Mouse (Mus musculus) CH12.LX (cell line): ENCODE results near the gene Chd5.

ENCODE experiments used
- CTCF ChIP-seq, 2 experiments: IDR thresholded peaks in 1 of 2; conservative IDR thresholded peaks in 1 of 2; 2 replicates each; pipeline ENCODE4 v1.5.1; 2011 to 2012; ENCODE audit warnings: low read depth in 2 of 2, low read length in 2 of 2, improper control_type of control experiment in 1 of 2, inconsistent platforms in 1 of 2, mild to moderate bottlenecking in 1 of 2, moderate library complexity in 1 of 2
- MAZ ChIP-seq: IDR thresholded peaks from 2 replicates; pipeline ENCODE4 v1.6.1; 2012; ENCODE audit warnings: low read depth, mild to moderate bottlenecking, inconsistent platforms, low read length, improper control_type of control experiment, moderate library complexity
- NRF1 ChIP-seq: IDR thresholded peaks from 2 replicates; pipeline ENCODE4 v1.6.1; 2014; ENCODE audit warnings: low read depth, mild to moderate bottlenecking, inconsistent platforms, low read length, improper control_type of control experiment, moderate library complexity
- POLR2A ChIP-seq: IDR thresholded peaks from 2 replicates; pipeline ENCODE4 v1.6.1; 2011; ENCODE audit warnings: low read depth, mild to moderate bottlenecking, improper control_type of control experiment, low read length
- USF1 ChIP-seq: IDR thresholded peaks from 2 replicates; pipeline ENCODE4 v1.6.1; 2014; ENCODE audit warnings: low read depth, mild to moderate bottlenecking, inconsistent platforms, low read length, improper control_type of control experiment
- ZMIZ1 ChIP-seq: IDR thresholded peaks from 2 replicates; pipeline ENCODE4 v1.6.1; 2012; ENCODE audit warnings: low read depth, mild to moderate bottlenecking, inconsistent platforms, low read length, improper control_type of control experiment
- ZNF384 ChIP-seq: IDR thresholded peaks from 2 replicates; pipeline ENCODE4 v1.6.1; 2012; ENCODE audit warnings: low read depth, low read length, improper control_type of control experiment, inconsistent platforms

- TF ChIP-seq POLR2A (no peak), CTCF (conservative IDR thresholded peaks at IDR 0.05 in 1 of 2, IDR thresholded peaks at IDR 0.05 in 1 of 2; ENCODE audit: low read depth in 2 of 2, low read length in 2 of 2) (peak in 1 of 2 experiments; percentile 46; a peak in 2 of 4 replicates), USF1 (no peak), ZNF384 (no peak), NRF1 (no peak), ZMIZ1 (no peak), MAZ (no peak)
These were observed 44.1 kb upstream of the Chd5 start for GRCm38 (mm10) chr4:152294188-152294929.
